Mouse (Mus musculus): ENCODE results near the gene Ppp1r14a.

GRCm38 (mm10) chr7:29253842-29254241 lies 35.3 kb upstream of the Ppp1r14a start:
- no peak for TF ChIP-seq CTCF (IDR thresholded peaks at IDR 0.05; ENCODE audit: low read depth, low read length)
- no peak for TF ChIP-seq POLR2A (IDR thresholded peaks at IDR 0.05; ENCODE audit: insufficient read depth, low read length)
